Mouse (Mus musculus): ENCODE results near the gene Cgas.

DNA sequence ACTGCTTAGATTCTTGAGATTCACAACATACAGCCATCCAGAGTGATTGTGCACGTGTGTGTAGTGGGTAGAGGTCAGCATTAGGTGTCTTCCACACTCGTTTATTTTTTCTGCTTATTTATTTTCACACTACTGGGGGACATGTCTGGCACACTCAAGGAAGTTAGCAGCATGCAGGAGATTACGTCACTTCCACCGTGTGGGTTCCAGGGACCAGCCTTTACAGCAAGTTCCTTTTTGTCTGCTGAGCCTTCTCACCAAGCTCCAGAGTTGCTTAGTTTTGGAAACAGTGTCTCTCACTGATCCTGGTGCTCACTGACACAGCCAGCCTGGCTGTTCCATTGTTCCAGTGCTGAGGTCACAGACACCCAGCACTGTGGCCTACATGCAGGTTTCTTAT lies 8.3 kb upstream of the Cgas start:
- TF ChIP-seq POLR2A (IDR thresholded peaks at IDR 0.05; ENCODE audit: low read depth, low read length) (no peak), CTCF (conservative IDR thresholded peaks at IDR 0.05; ENCODE audit: insufficient read depth, insufficient read length, low read depth, low read length) (no peak)

Measured in kidney, adult 2 months (tissue).